Mouse (Mus musculus) forebrain, embryonic 14.5 days (tissue): ENCODE measurements around the gene Vgll4. TPM values are rescaled to one million over a fixed set of nuclear protein-coding genes. Genes with fewer than 3 reads are reported as not detected.

Source experiments
- ATAC-seq: fragments of 200-750 bp; cut with Nextera tagmentation; 2 replicates; pipeline ENCODE4 v1.8.0; 2017; ENCODE audit warnings: mild to moderate bottlenecking, moderate library complexity
- DNase-seq: peaks from one replicate; pipeline ENCODE4 v3.0.0-alpha.2; 2015; ENCODE audit warnings: low spot score
- H3K27ac ChIP-seq: fragments of 300-500 bp; sonication (generic); 2 replicates; pipeline ENCODE4 v1.5.1; 2014; ENCODE audit warnings: low read depth, mild to moderate bottlenecking, control low read depth, low read length, moderate library complexity
- H3K27me3 ChIP-seq: fragments of 300-500 bp; sonication (generic); replicated peaks from 2 replicates; pipeline ENCODE4 v1.6.1; 2014; ENCODE audit warnings: low read length, control low read depth, mixed read lengths; ENCODE audit not compliant: control insufficient read depth, insufficient read depth
- H3K36me3 ChIP-seq: fragments of 300-500 bp; sonication (generic); 2 replicates; pipeline ENCODE4 v1.6.1; 2014; ENCODE audit warnings: low read length, control low read depth; ENCODE audit not compliant: control insufficient read depth, insufficient read depth
- H3K4me1 ChIP-seq: fragments of 300-500 bp; sonication (generic); 2 replicates; pipeline ENCODE4 v1.6.1; 2014; ENCODE audit warnings: antibody characterized with exemption, low read length, control low read depth; ENCODE audit not compliant: control insufficient read depth, insufficient read depth
- H3K4me2 ChIP-seq: fragments of 300-500 bp; sonication (generic); 2 replicates; pipeline ENCODE4 v1.6.1; 2014; ENCODE audit warnings: mild to moderate bottlenecking, control low read depth, low read length
- H3K4me3 ChIP-seq: fragments of 300-500 bp; sonication (generic); 2 replicates; pipeline ENCODE4 v1.5.1; 2014; ENCODE audit warnings: low read depth, low read length, control low read depth
- H3K9ac ChIP-seq: fragments of 300-500 bp; sonication (generic); 2 replicates; pipeline ENCODE4 v1.6.1; 2014; ENCODE audit warnings: mild to moderate bottlenecking, low read length, control low read depth, moderate library complexity
- H3K9me3 ChIP-seq: fragments of 300-500 bp; sonication (generic); replicated peaks from 2 replicates; pipeline ENCODE4 v1.6.1; 2016; ENCODE audit warnings: low read length, control low read depth, mixed read lengths; ENCODE audit not compliant: control insufficient read depth
- WGBS: fragments of 180-500 bp; shearing (Covaris S2); extraction: QIAGEN DNeasy Blood & Tissue Kit; methylation state at CpG from one replicate; pipeline ENCODE4 v1.1.7; 2014; 5-methylcytosine and 5-hydroxymethylcytosine counted together
- polyA plus RNA-seq: library from polyadenylated mRNA; unstranded; fragments of >200 nt; fragmentation: Nextera tagmentation; extraction: Ambion mirVana; gene quantifications from 2 replicates; pipeline ENCODE4 v1.2.1, GENCODE M21; 2014

The Vgll4 gene
- polyA plus RNA-seq, 1 experiment from 2014 or later = 44.9 TPM

- Histone ChIP-seq H3K4me1 (no peaks in the 10 kb centered on the region; the same call in 1 of the 2 replicates), H3K9ac (no peak overlapping the region), H3K9me3 (no peaks in the 10 kb centered on the region), H3K4me2 (no peak overlapping the region), H3K36me3 (peaks cover 49% of the 10 kb centered on the region), H3K27ac (peak overlapping the region; percentile 27; the same call in 1 of the 2 replicates), H3K27me3 (no peaks in the 10 kb centered on the region), H3K4me3 (no peak overlapping the region)
- 71% methylated on average over 9 of the region's 9 CpGs for WGBS
- DNase-seq = no peak
- ATAC-seq = no peak
These were observed 108.2 kb downstream of the Vgll4 start for GRCm38 (mm10) chr6:114861591-114861990.

- Histone ChIP-seq H3K4me2 (no peak overlapping the region), H3K4me3 (no peak overlapping the region), H3K4me1 (no peaks in the 10 kb centered on the region), H3K27me3 (no peaks in the 10 kb centered on the region), H3K9me3 (no peaks in the 10 kb centered on the region), H3K36me3 (peaks cover 49% of the 10 kb centered on the region), H3K27ac (peak overlapping the region; percentile 27; the same call in 1 of the 2 replicates), H3K9ac (no peak overlapping the region)
- 91% methylated on average over 14 of the region's 14 CpGs for WGBS
- DNase-seq (no peak), ATAC-seq (no peak)
These were observed 108.9 kb downstream of the Vgll4 start for GRCm38 (mm10) chr6:114860677-114861568.

DNA sequence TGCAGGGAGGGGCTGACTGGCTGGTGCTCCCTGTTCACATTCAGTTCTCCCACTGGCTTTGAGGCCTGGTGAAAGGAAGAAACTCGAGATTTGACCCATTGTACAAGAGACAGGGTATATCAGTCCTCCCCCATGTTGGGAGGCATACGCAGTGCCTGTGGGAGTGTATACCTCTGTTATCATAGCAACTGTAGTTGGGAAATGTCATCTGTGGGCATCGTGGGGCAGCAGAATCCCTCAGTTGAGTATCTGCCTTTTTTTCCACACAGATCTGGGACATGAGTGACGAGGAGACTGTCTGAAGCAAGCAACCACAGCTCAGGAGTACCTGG, 111.1 kb downstream of the Vgll4 start:
- H3K4me2 ChIP-seq = no peak overlapping the region
- no peak for DNase-seq
- H3K36me3 ChIP-seq = peaks cover 44% of the 10 kb centered on the region
- H3K9ac ChIP-seq = no peak overlapping the region
- no peaks in the 10 kb centered on the region for H3K4me1 ChIP-seq
- ATAC-seq = no peak
- H3K4me3 ChIP-seq = no peak overlapping the region
- no peaks in the 10 kb centered on the region for H3K9me3 ChIP-seq
- no peaks in the 10 kb centered on the region for H3K27me3 ChIP-seq
- H3K27ac ChIP-seq = no peak overlapping the region
- 79% methylated on average over 4 of the region's 4 CpGs for WGBS

- Histone ChIP-seq H3K9ac (no peak overlapping the region), H3K9me3 (no peaks in the 10 kb centered on the region), H3K27ac (no peak overlapping the region), H3K4me3 (no peak overlapping the region), H3K4me1 (0 out of 2 replicates have a peak, but pooled peaks cover 1% of the 10 kb centered on the region), H3K4me2 (no peak overlapping the region), H3K36me3 (peaks cover 39% of the 10 kb centered on the region), H3K27me3 (no peaks in the 10 kb centered on the region)
- DNase-seq (no peak), ATAC-seq (no peak)
- 78% methylated on average over 3 of the region's 3 CpGs for WGBS
These were observed 111.6 kb downstream of the Vgll4 start for GRCm38 (mm10) chr6:114857996-114858721.

- Histone ChIP-seq H3K4me1 (0 out of 2 replicates have a peak, but pooled peaks cover 2% of the 10 kb centered on the region), H3K27me3 (no peaks in the 10 kb centered on the region), H3K4me3 (no peak overlapping the region), H3K9me3 (no peaks in the 10 kb centered on the region), H3K36me3 (peaks cover 22% of the 10 kb centered on the region), H3K4me2 (no peak overlapping the region), H3K27ac (no peak overlapping the region), H3K9ac (no peak overlapping the region)
- ATAC-seq (no peak), DNase-seq (no peak)
- 95% methylated on average over 4 of the region's 4 CpGs for WGBS
These were observed 113.3 kb downstream of the Vgll4 start for GRCm38 (mm10) chr6:114856501-114856900.

DNA sequence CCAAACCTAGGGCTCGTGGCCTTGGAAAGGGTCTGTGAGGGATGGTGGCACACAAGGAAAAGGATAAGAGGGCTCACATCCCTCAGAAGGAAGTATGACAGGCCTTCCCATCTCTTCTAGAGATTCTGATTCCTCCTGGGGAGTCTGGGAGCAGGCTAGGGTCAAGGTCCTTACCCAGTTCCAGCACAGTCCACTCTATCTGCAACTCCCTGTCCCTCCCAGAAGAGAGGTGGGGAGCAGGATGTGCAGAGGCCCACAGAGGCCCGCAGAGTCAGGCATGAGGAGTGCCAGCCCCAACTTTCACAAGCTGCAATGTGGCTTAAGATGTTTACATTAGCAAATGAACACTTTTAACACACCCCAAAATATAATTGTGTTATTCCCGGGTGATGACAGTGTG, 114.2 kb downstream of the Vgll4 start:
- WGBS = 75% methylated on average over 3 of the region's 3 CpGs
- H3K4me1 ChIP-seq = 0 out of 2 replicates have a peak, but pooled peaks cover 2% of the 10 kb centered on the region
- H3K36me3 ChIP-seq = peaks cover 14% of the 10 kb centered on the region
- H3K4me2 ChIP-seq = no peak overlapping the region
- H3K27ac ChIP-seq = no peak overlapping the region
- no peak overlapping the region for H3K9ac ChIP-seq
- H3K4me3 ChIP-seq = no peak overlapping the region
- H3K9me3 ChIP-seq = no peaks in the 10 kb centered on the region
- ATAC-seq (no peak), DNase-seq (no peak)
- no peaks in the 10 kb centered on the region for H3K27me3 ChIP-seq

DNA sequence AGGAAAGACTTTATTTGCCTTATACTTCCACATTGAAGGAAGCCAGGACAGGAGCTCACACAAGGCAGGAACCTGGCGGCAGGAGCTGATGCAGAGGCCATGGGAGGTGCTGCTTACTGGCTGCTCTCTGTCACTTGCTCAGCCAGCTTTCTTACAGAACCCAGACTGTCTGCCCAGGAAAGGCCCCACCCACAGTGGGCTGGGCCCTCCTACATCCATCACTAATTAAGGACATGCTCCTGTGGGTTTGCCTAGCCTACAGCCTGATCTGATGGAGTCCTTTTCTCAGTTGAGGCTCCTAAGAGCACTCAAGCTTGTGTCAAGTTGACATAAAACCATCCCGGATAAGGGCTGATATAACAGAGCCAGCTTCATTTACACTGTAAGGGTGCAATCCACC, 115.4 kb downstream of the Vgll4 start:
- DNase-seq (peak; percentile 26), ATAC-seq (peak; percentile 41; the same call in 1 of the 2 replicates)
- H3K9me3 ChIP-seq = no peaks in the 10 kb centered on the region
- H3K36me3 ChIP-seq = peaks cover 8% of the 10 kb centered on the region
- H3K4me1 ChIP-seq = 0 out of 2 replicates have a peak, but pooled peaks cover 2% of the 10 kb centered on the region
- H3K4me2 ChIP-seq = no peak overlapping the region
- H3K27me3 ChIP-seq = no peaks in the 10 kb centered on the region
- no peak overlapping the region for H3K4me3 ChIP-seq
- no peak overlapping the region for H3K27ac ChIP-seq
- H3K9ac ChIP-seq = no peak overlapping the region
- 44% methylated on average over 2 of the region's 2 CpGs for WGBS

- Histone ChIP-seq H3K36me3 (no peaks in the 10 kb centered on the region), H3K9ac (peak overlapping the region; percentile 17; the same call in 1 of the 2 replicates), H3K9me3 (no peaks in the 10 kb centered on the region), H3K27me3 (no peaks in the 10 kb centered on the region), H3K4me3 (no peak overlapping the region), H3K4me2 (no peak overlapping the region), H3K4me1 (0 out of 2 replicates have a peak, but pooled peaks cover 2% of the 10 kb centered on the region), H3K27ac (no peak overlapping the region)
- DNase-seq (no peak), ATAC-seq (no peak)
- 20% methylated on average over 3 of the region's 3 CpGs for WGBS
These were observed 117.1 kb downstream of the Vgll4 start for GRCm38 (mm10) chr6:114852739-114853138.
